Mouse (Mus musculus) thymus, adult 2 months (tissue): ENCODE measurements around the gene Mtor. TPM values are rescaled to one million over a fixed set of nuclear protein-coding genes. Genes with fewer than 3 reads are reported as not detected.

Experiments used
- DNase-seq: peaks from one replicate; pipeline ENCODE4 v3.0.0; 2021
- H3K27ac ChIP-seq: fragments of 200-500 bp; 2 replicates; pipeline ENCODE4 v1.5.1; 2012; ENCODE audit warnings: low read length, control low read depth; ENCODE audit not compliant: control insufficient read depth, insufficient read depth
- H3K27me3 ChIP-seq: fragments of 200-500 bp; 2 replicates; pipeline ENCODE4 v1.6.1; 2012; ENCODE audit warnings: mild to moderate bottlenecking, low read length, moderate library complexity, mixed read lengths; ENCODE audit not compliant: control insufficient read depth, insufficient read depth
- H3K36me3 ChIP-seq: fragments of 200-500 bp; 2 replicates; pipeline ENCODE4 v1.6.1; 2012; ENCODE audit warnings: mild to moderate bottlenecking, low read length, moderate library complexity; ENCODE audit not compliant: control insufficient read depth, insufficient read depth
- H3K4me1 ChIP-seq: fragments of 200-500 bp; replicated peaks from 2 replicates; pipeline ENCODE4 v1.6.1; 2012; ENCODE audit warnings: low read length; ENCODE audit not compliant: control insufficient read depth, insufficient read depth
- H3K4me3 ChIP-seq: fragments of 200-500 bp; 2 replicates; pipeline ENCODE4 v1.5.1; 2012; ENCODE audit warnings: mild to moderate bottlenecking, low read length, control low read depth, moderate library complexity; ENCODE audit not compliant: control insufficient read depth, insufficient read depth
- CTCF ChIP-seq: fragments of 200-500 bp; IDR thresholded peaks from 2 replicates; pipeline ENCODE4 v1.5.1; 2012; ENCODE audit warnings: mild to moderate bottlenecking, control low read depth, low read length, moderate library complexity, borderline replicate concordance; ENCODE audit not compliant: control insufficient read depth, poor library complexity, insufficient read depth; ENCODE audit errors: extremely low read depth
- POLR2A ChIP-seq: fragments of 200-500 bp; IDR thresholded peaks from 2 replicates; pipeline ENCODE4 v1.6.1; 2012; ENCODE audit warnings: mild to moderate bottlenecking, low read length, control low read depth, moderate library complexity; ENCODE audit not compliant: control insufficient read depth, poor library complexity, insufficient read depth; ENCODE audit errors: extremely low read depth
- WGBS: fragments of 180-500 bp; shearing (Covaris S2); methylation state at CpG from one replicate; pipeline ENCODE4 v1.1.7; 2018; 5-methylcytosine and 5-hydroxymethylcytosine counted together
- polyA plus RNA-seq: library from polyadenylated mRNA; depleted of rRNA; stranded (reverse); fragments of >200 nt; gene quantifications from 2 replicates; pipeline ENCODE4 v1.2.3, GENCODE M21; 2012; rRNA removed

Gene Mtor
- polyA plus RNA-seq, 1 experiment = 25.0 TPM

DNA sequence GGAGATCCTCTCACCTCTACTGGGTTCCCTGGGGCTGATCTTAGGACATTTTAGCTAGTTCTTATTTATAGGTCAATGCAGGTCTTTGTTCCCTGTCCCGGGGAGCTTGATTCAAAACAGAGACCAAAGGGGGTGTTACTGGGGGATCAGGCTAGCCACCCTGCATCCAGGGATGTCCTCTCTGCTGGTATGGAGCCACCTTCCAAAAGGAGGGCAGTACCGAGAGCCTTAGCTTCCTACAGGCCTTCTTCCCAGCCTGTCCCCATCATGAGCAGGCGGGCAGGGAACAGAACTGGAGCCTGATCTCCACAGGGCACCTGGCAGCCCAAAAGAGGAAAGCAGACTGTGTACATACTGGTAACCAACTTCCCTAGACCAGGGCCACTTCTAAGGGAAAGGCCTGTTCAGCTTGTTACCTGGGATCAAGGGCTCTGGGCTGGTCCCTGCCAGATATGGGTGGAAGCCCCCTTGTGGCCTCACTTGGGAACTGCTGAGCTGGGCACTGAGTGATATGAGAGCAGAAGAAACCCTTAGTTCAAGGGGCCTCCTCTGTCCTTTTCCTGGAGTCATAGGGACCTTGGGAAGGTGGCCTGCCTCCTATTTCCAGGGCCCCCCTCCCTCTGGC lies 156.2 kb downstream of the Mtor start:
- Histone ChIP-seq H3K36me3 (no peaks in the 10 kb centered on the region), H3K27ac (no peak overlapping the region), H3K4me3 (no peak overlapping the region), H3K27me3 (no peaks in the 10 kb centered on the region), H3K4me1 (no peaks in the 10 kb centered on the region)
- TF ChIP-seq POLR2A = no peak
- TF ChIP-seq CTCF = peak; percentile 73; the same call in 1 of the 2 replicates
- peak; percentile 76 for DNase-seq
- 95% methylated on average over 3 of the region's 3 CpGs for WGBS

Other genes with a start within 250 kb of the Mtor start
- gene Disp3, start 160.6 kb upstream of the Mtor start, polyA plus RNA-seq = 0.04 and 0.26 TPM in 2 replicates
- gene Ubiad1, start 3.8 kb upstream of the Mtor start, polyA plus RNA-seq = 20.0 and 22.6 TPM in 2 replicates
- 1.9 and 2.4 TPM in 2 replicates for gene Angptl7, start 51.8 kb downstream of the Mtor start, polyA plus RNA-seq
- 69.1 and 73.4 TPM in 2 replicates for gene Exosc10, start 109.8 kb downstream of the Mtor start, polyA plus RNA-seq
- gene Srm, start 142.9 kb downstream of the Mtor start, polyA plus RNA-seq = 98.7 and 110 TPM in 2 replicates
- gene Masp2, start 153.9 kb downstream of the Mtor start, polyA plus RNA-seq = 3.8 and 4.0 TPM in 2 replicates
- 217 and 252 TPM in 2 replicates for gene Tardbp, start 178.4 kb downstream of the Mtor start, polyA plus RNA-seq
- gene Gm572, start 194.7 kb downstream of the Mtor start, polyA plus RNA-seq = 0.31 and 0.34 TPM in 2 replicates